Mouse (Mus musculus) MEL (cell line): ENCODE results near the gene Oasl2. TPM values are rescaled to one million over a fixed set of nuclear protein-coding genes. Genes with fewer than 3 reads are reported as not detected.

ENCODE experiments used
- DNase-seq: peaks from one replicate; pipeline ENCODE4 v3.0.0; 2011; ENCODE audit warnings: low read depth, low spot score
- H3K27ac ChIP-seq: 2 replicates; pipeline ENCODE4 v1.5.1; 2012; ENCODE audit warnings: low read depth, mild to moderate bottlenecking, control low read depth, low read length, moderate library complexity; ENCODE audit not compliant: control insufficient read depth
- H3K27me3 ChIP-seq, 2 experiments: fragments of 150-350 bp in 1 of 2; sonication (generic) in 1 of 2; 2 replicates each; pipeline ENCODE4 v1.6.1; 2012; ENCODE audit warnings: low read length in 2 of 2, mild to moderate bottlenecking in 2 of 2, improper control_type of control experiment in 1 of 2, moderate library complexity in 1 of 2; ENCODE audit not compliant: insufficient read depth in 2 of 2, control insufficient read depth in 1 of 2
- H3K36me3 ChIP-seq, 2 experiments: 2 replicates each; pipeline ENCODE4 v1.6.1; 2012 to 2014; ENCODE audit warnings: low read length in 2 of 2, improper control_type of control experiment in 1 of 2, inconsistent platforms in 1 of 2, mild to moderate bottlenecking in 1 of 2; ENCODE audit not compliant: insufficient read depth in 2 of 2, control insufficient read depth in 1 of 2
- H3K4me1 ChIP-seq, 2 experiments: fragments of 150-350 bp in 1 of 2; sonication (generic) in 1 of 2; 2 replicates each; pipeline ENCODE4 v1.6.1; 2012; ENCODE audit warnings: low read length in 2 of 2, improper control_type of control experiment in 1 of 2, mild to moderate bottlenecking in 1 of 2; ENCODE audit not compliant: insufficient read depth in 2 of 2, control insufficient read depth in 1 of 2
- H3K4me3 ChIP-seq, 2 experiments: fragments of 150-350 bp in 1 of 2; sonication (generic) in 1 of 2; 2 replicates each; pipeline ENCODE4 v1.5.1; 2012; ENCODE audit warnings: low read depth in 2 of 2, low read length in 2 of 2, mild to moderate bottlenecking in 2 of 2, moderate library complexity in 2 of 2, control low read depth in 1 of 2, improper control_type of control experiment in 1 of 2; ENCODE audit not compliant: control insufficient read depth in 1 of 2, insufficient read depth in 1 of 2
- H3K79me2 ChIP-seq: 2 replicates; pipeline ENCODE4 v1.6.1; 2012; ENCODE audit warnings: mild to moderate bottlenecking, low read length, moderate library complexity; ENCODE audit not compliant: control insufficient read depth, poor library complexity, insufficient read depth
- H3K9ac ChIP-seq: 2 replicates; pipeline ENCODE4 v1.6.1; 2012; ENCODE audit warnings: low read depth, mild to moderate bottlenecking, control low read depth, low read length, moderate library complexity; ENCODE audit not compliant: control insufficient read depth, poor library complexity, severe bottlenecking
- H3K9me3 ChIP-seq: fragments of 150-350 bp; sonication (generic); replicated peaks from 2 replicates; pipeline ENCODE4 v1.6.1; 2012; ENCODE audit warnings: mild to moderate bottlenecking, low read length, improper control_type of control experiment, moderate library complexity; ENCODE audit not compliant: insufficient read depth
- BHLHE40 ChIP-seq: IDR thresholded peaks from 2 replicates; pipeline ENCODE4 v1.6.1; 2012; ENCODE audit warnings: low read depth, mild to moderate bottlenecking, inconsistent platforms, low read length, improper control_type of control experiment, borderline replicate concordance
- CTCF ChIP-seq, 3 experiments: IDR thresholded peaks in 2 of 3; conservative IDR thresholded peaks in 1 of 3; 2 replicates each; pipeline ENCODE4 v1.5.1; 2011 to 2012; ENCODE audit warnings: low read length in 3 of 3, low read depth in 2 of 3, mild to moderate bottlenecking in 2 of 3, improper control_type of control experiment in 1 of 3, inconsistent platforms in 1 of 3, mixed read lengths in 1 of 3, moderate library complexity in 1 of 3; ENCODE audit not compliant: control insufficient read depth in 1 of 3, insufficient read depth in 1 of 3, poor library complexity in 1 of 3, severe bottlenecking in 1 of 3
- E2F4 ChIP-seq: IDR thresholded peaks from 2 replicates; pipeline ENCODE4 v1.6.1; 2011; ENCODE audit warnings: low read depth, low read length, improper control_type of control experiment, borderline replicate concordance
- ETS1 ChIP-seq: IDR thresholded peaks from 2 replicates; pipeline ENCODE4 v1.6.1; 2012; ENCODE audit warnings: low read depth, mild to moderate bottlenecking, inconsistent platforms, low read length, improper control_type of control experiment, moderate library complexity
- HCFC1 ChIP-seq: IDR thresholded peaks from 2 replicates; pipeline ENCODE4 v1.6.1; 2012; ENCODE audit warnings: low read depth, mild to moderate bottlenecking, inconsistent platforms, low read length, improper control_type of control experiment, moderate library complexity
- JUND ChIP-seq: IDR thresholded peaks from 2 replicates; pipeline ENCODE4 v1.6.1; 2011; ENCODE audit warnings: low read depth, mild to moderate bottlenecking, improper control_type of control experiment, low read length
- MAFK ChIP-seq: IDR thresholded peaks from 2 replicates; pipeline ENCODE4 v1.6.1; 2011; ENCODE audit warnings: low read depth, mild to moderate bottlenecking, low read length, improper control_type of control experiment, borderline replicate concordance
- MAX ChIP-seq: IDR thresholded peaks from 2 replicates; pipeline ENCODE4 v1.6.1; 2011; ENCODE audit warnings: low read length, improper control_type of control experiment
- MEF2A ChIP-seq: IDR thresholded peaks from 2 replicates; pipeline ENCODE4 v1.6.1; 2014; ENCODE audit warnings: low read depth, mild to moderate bottlenecking, inconsistent platforms, low read length, improper control_type of control experiment; ENCODE audit not compliant: poor library complexity, insufficient replicate concordance, severe bottlenecking; ENCODE audit errors: extremely low read depth
- MXI1 ChIP-seq: IDR thresholded peaks from 2 replicates; pipeline ENCODE4 v1.6.1; 2011; ENCODE audit warnings: mild to moderate bottlenecking, low read depth, low read length, improper control_type of control experiment
- MYB ChIP-seq: IDR thresholded peaks from 2 replicates; pipeline ENCODE4 v1.6.1; 2011; ENCODE audit warnings: mild to moderate bottlenecking, low read depth, low read length, improper control_type of control experiment
- MYC ChIP-seq: IDR thresholded peaks from 2 replicates; pipeline ENCODE4 v1.6.1; 2011; ENCODE audit warnings: low read depth, mild to moderate bottlenecking, low read length, improper control_type of control experiment, moderate library complexity
- POLR2A ChIP-seq, 2 experiments: IDR thresholded peaks; 2 replicates each; pipeline ENCODE4 v1.6.1; 2011 to 2012; ENCODE audit warnings: low read length in 2 of 2, mild to moderate bottlenecking in 2 of 2, control low read depth in 1 of 2, improper control_type of control experiment in 1 of 2, low read depth in 1 of 2, moderate library complexity in 1 of 2; ENCODE audit not compliant: control insufficient read depth in 1 of 2, insufficient read depth in 1 of 2, poor library complexity in 1 of 2
- POLR2AphosphoS5 ChIP-seq: IDR thresholded peaks from 2 replicates; pipeline ENCODE4 v1.6.1; 2012; ENCODE audit warnings: low read depth, borderline replicate concordance, mild to moderate bottlenecking, inconsistent platforms, low read length, moderate library complexity, mixed read lengths
- RCOR1 ChIP-seq: IDR thresholded peaks from 2 replicates; pipeline ENCODE4 v1.6.1; 2012; ENCODE audit warnings: low read depth, mild to moderate bottlenecking, inconsistent platforms, low read length, improper control_type of control experiment
- SIN3A ChIP-seq: IDR thresholded peaks from 2 replicates; pipeline ENCODE4 v1.6.1; 2012; ENCODE audit warnings: low read length, improper control_type of control experiment, inconsistent platforms
- TAL1 ChIP-seq: IDR thresholded peaks from 2 replicates; pipeline ENCODE4 v1.6.1; 2012; ENCODE audit warnings: mild to moderate bottlenecking, inconsistent platforms, low read length, moderate library complexity, mixed read lengths
- TBP ChIP-seq: IDR thresholded peaks from 2 replicates; pipeline ENCODE4 v1.8.0; 2011; ENCODE audit warnings: low read depth, low read length, improper control_type of control experiment
- UBTF ChIP-seq: IDR thresholded peaks from 2 replicates; pipeline ENCODE4 v1.6.1; 2012; ENCODE audit warnings: low read depth, mild to moderate bottlenecking, inconsistent platforms, low read length, improper control_type of control experiment, moderate library complexity, borderline replicate concordance; ENCODE audit not compliant: insufficient read depth
- USF1 ChIP-seq: IDR thresholded peaks from 2 replicates; pipeline ENCODE4 v1.6.1; 2014; ENCODE audit warnings: low read depth, mild to moderate bottlenecking, inconsistent platforms, low read length, improper control_type of control experiment, moderate library complexity
- polyA plus RNA-seq, 2 experiments: library from polyadenylated mRNA; stranded (reverse) in 1 of 2; unstranded in 1 of 2; fragments of >175 nt in 1 of 2; fragments of >200 nt in 1 of 2; gene quantifications; 2 replicates each; pipeline versions ENCODE4 v1.2.1 to v1.2.4; 2012; ENCODE audit warnings: low replicate concordance in 2 of 2, low read depth in 1 of 2; ENCODE audit not compliant: insufficient read length in 2 of 2, insufficient read depth in 1 of 2, missing spikeins in 1 of 2
- total RNA-seq: library from RNA; depleted of rRNA; stranded (reverse); fragments of 300-350 nt; gene quantifications from 2 replicates; pipeline ENCODE4 v1.2.3, GENCODE M21; 2012

Gene Oasl2
- total and polyA plus RNA-seq, 3 experiments: 0.27 to 0.63 TPM; not detected in 1

DNA sequence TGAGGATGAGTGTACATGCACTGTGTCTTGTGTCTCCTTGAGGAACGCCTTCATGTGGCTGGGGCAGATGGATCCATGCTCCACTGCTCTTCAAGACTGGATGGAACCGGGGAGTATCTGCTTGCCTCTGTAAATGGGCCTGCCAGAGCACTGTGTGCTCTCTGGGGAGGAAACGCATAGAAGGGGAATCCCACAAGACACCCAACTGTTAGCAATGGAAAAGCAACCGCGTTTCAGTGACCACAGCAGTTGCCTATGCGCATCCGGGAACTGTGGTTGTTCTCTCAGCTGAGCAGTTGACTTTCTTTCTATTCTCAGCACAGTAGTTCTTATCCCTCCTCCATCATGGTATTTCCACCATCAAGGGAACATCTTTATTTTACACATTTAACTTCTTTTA, 31.9 kb upstream of the Oasl2 start:
- peaks cover 0 to 6% of the 10 kb centered on the region in 2 experiments; a peak in 3 of 4 replicates for H3K27me3 ChIP-seq
- no peak for DNase-seq
- no peaks in the 10 kb centered on the region for H3K79me2 ChIP-seq
- no peaks in the 10 kb centered on the region for H3K9me3 ChIP-seq
- TF ChIP-seq SIN3A: no peak
- no peak for TF ChIP-seq POLR2A (IDR thresholded peaks at IDR 0.05; ENCODE audit: control insufficient read depth in 1 of 2, insufficient read depth in 1 of 2, low read depth in 1 of 2, low read length in 2 of 2, poor library complexity in 1 of 2)
- TF ChIP-seq UBTF: no peak
- TF ChIP-seq POLR2AphosphoS5: no peak
- no peak for TF ChIP-seq MYC
- no peak for TF ChIP-seq MAFK
- no peak for TF ChIP-seq MYB
- TF ChIP-seq TAL1: no peak
- TF ChIP-seq HCFC1: no peak
- TF ChIP-seq JUND: no peak
- no peak for TF ChIP-seq MEF2A
- TF ChIP-seq ETS1: no peak
- TF ChIP-seq MAX: no peak
- no peak overlapping the region for H3K27ac ChIP-seq
- H3K36me3 ChIP-seq: no peaks in the 10 kb centered on the region
- no peak overlapping the region for H3K9ac ChIP-seq
- no peaks in the 10 kb centered on the region for H3K4me1 ChIP-seq
- H3K4me3 ChIP-seq: no peak overlapping the region

DNA sequence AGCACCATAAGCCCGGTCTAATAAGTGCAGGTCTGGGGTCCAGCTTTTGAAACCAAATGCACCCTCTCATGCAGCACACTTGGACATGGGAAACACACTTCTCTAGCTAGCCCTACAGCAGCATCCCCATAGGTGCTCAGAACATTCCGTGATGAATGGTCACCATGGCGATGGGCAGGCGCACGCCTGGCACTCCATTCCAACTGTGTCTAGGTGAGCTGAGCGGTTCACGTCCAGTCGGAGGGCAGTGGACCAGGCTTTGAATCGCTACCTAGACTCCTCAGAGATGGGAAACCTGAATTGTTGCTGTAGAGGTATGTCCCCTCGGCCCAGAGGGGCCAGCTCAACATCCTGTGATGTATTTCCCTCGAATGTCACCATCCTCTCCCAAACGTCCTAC, 31.5 kb upstream of the Oasl2 start:
- H3K36me3 ChIP-seq: no peaks in the 10 kb centered on the region
- no peaks in the 10 kb centered on the region for H3K9me3 ChIP-seq
- no peaks in the 10 kb centered on the region for H3K79me2 ChIP-seq
- peaks cover 0 to 7% of the 10 kb centered on the region in 2 experiments; a peak in 3 of 4 replicates for H3K27me3 ChIP-seq
- no peak for TF ChIP-seq RCOR1
- TF ChIP-seq ETS1: no peak
- TF ChIP-seq MEF2A: no peak
- no peak for TF ChIP-seq MXI1
- TF ChIP-seq POLR2AphosphoS5: no peak
- TF ChIP-seq E2F4: no peak
- TF ChIP-seq TBP: no peak
- no peak for TF ChIP-seq UBTF
- no peak for TF ChIP-seq CTCF (IDR thresholded peaks at IDR 0.05 in 2 of 3, conservative IDR thresholded peaks at IDR 0.05 in 1 of 3; ENCODE audit: control insufficient read depth in 1 of 3, insufficient read depth in 1 of 3, low read depth in 2 of 3, low read length in 3 of 3, poor library complexity in 1 of 3, severe bottlenecking in 1 of 3)
- TF ChIP-seq USF1: no peak
- no peak for TF ChIP-seq MYC
- TF ChIP-seq BHLHE40: no peak
- no peak overlapping the region for H3K9ac ChIP-seq
- H3K4me1 ChIP-seq: no peaks in the 10 kb centered on the region
- no peak for DNase-seq
- no peak overlapping the region for H3K27ac ChIP-seq
- no peak overlapping the region for H3K4me3 ChIP-seq
